Mouse (Mus musculus): ENCODE results near the gene Nucb1. TPM values are rescaled to one million over a fixed set of nuclear protein-coding genes. Genes with fewer than 3 reads are reported as not detected.
"Not testable (repeated sequence)": the region's sequence is repeated elsewhere in the genome, so short reads cannot be mapped to it uniquely, and the experiment has no call there.

The Nucb1 gene
- polyA plus RNA-seq, 1 experiment from 2014 or later, result 124 TPM

DNA sequence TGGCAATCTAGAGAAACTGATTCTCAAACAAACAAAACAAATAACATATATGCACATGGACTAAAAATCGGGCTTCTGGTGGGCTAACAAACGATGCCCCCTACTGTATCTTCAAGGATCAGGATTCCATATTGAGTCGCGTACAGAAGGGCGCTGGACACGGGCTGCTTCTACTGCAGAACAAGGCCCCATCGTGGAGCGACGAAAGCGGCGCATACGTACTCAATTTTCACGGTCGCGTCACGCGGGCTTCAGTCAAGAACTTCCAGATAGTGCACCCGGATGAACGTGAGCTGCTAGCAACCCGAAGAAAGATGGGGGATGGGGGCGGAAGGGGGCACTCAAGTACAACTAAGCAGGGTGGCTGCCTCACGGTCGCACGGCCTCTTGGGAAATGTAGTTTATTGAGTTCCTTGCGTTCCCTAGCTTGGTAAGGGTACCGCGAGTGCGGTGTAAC, 11.6 kb upstream of the Nucb1 start:
- Histone ChIP-seq H3K4me3 (ENCODE audit: low read depth, low read length) (peak overlapping the region; percentile 86), H3K27ac (ENCODE audit: low read length) (peak overlapping the region; percentile 90), H3K9me3 (replicated peaks; ENCODE audit: control insufficient read depth, low read length) (no peaks in the 10 kb centered on the region), H3K36me3 (ENCODE audit: control insufficient read depth, insufficient read depth) (peaks cover 28% of the 10 kb centered on the region), H3K4me1 (ENCODE audit: control insufficient read depth, low read depth, low read length) (peaks cover 21% of the 10 kb centered on the region), H3K27me3 (ENCODE audit: control insufficient read depth, insufficient read depth, low read depth, low read length) (no peaks in the 10 kb centered on the region), H3K4me2 (ENCODE audit: low read depth, low read length) (peak overlapping the region; percentile 68), H3K9ac (ENCODE audit: low read depth, low read length) (peak overlapping the region; percentile 96)
- WGBS (ENCODE audit: insufficient replicate concordance), result 0% methylated on average over 28 of the region's 28 CpGs
- ATAC-seq (ENCODE audit: low read depth), result no peak

GRCm38 (mm10) chr7:45520605-45521004, 10.4 kb upstream of the Nucb1 start:
- Histone ChIP-seq H3K9me3 (replicated peaks; ENCODE audit: control insufficient read depth, low read length) (no peaks in the 10 kb centered on the region), H3K4me3 (ENCODE audit: low read depth, low read length) (peak overlapping the region; percentile 86; the same call in 1 of the 2 replicates), H3K27me3 (ENCODE audit: control insufficient read depth, insufficient read depth, low read depth, low read length) (no peaks in the 10 kb centered on the region), H3K27ac (ENCODE audit: low read length) (no peak overlapping the region), H3K9ac (ENCODE audit: low read depth, low read length) (no peak overlapping the region), H3K4me2 (ENCODE audit: low read depth, low read length) (peak overlapping the region; percentile 68; the same call in 1 of the 2 replicates), H3K36me3 (ENCODE audit: control insufficient read depth, insufficient read depth) (peaks cover 28% of the 10 kb centered on the region), H3K4me1 (ENCODE audit: control insufficient read depth, low read depth, low read length) (peaks cover 31% of the 10 kb centered on the region)
- no peak for ATAC-seq (ENCODE audit: low read depth)
- 86% methylated on average over 7 of the region's 7 CpGs for WGBS (ENCODE audit: insufficient replicate concordance)

DNA sequence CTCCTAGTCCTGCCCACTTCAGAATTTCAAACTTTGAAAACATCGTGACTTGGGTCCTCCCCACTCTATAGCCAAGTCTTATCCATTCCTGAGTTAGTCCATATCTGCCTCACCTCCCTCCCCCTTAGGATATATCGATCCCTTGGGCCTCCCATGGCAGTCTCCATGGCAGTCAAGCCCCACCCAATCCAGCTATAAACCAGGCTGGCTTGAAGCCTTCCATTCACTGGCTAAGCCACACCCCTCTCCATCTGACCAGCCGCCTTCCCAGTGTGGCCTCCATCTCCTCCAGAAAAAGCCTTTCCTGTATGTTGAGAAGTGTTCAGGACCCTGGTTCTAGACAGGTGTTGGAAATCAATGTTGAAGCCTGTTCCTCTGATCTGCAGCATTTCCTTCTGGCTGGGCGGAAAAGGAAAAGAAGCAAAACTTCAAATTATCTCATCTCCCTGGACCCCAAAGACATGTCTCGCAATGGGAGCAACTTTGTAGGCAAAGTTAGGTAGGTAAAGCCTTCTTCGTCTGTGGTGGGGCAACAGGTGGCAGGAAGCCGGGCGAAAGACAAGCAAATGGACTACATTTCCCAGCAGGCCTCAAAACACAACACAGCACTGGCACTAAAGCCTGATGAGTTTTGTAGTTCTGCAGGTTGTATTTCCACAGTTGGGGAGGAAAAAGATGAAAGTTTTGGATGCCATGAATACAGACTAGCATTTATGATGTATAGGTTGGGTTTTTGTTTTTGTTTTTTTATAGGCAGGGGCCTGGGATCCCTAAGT, 9.3 kb upstream of the Nucb1 start:
- H3K4me3 ChIP-seq (ENCODE audit: low read depth, low read length), result no peak overlapping the region
- WGBS (ENCODE audit: insufficient replicate concordance), result 61% methylated on average over 8 of the region's 8 CpGs
- peaks cover 39% of the 10 kb centered on the region for H3K4me1 ChIP-seq (ENCODE audit: control insufficient read depth, low read depth, low read length)
- H3K9ac ChIP-seq (ENCODE audit: low read depth, low read length), result no peak overlapping the region
- no peaks in the 10 kb centered on the region for H3K27me3 ChIP-seq (ENCODE audit: control insufficient read depth, insufficient read depth, low read depth, low read length)
- 0 out of 2 replicates have a peak, but pooled peaks have one; percentile 12 for ATAC-seq (ENCODE audit: low read depth)
- peak overlapping the region; percentile 20; the same call in 1 of the 2 replicates for H3K27ac ChIP-seq (ENCODE audit: low read length)
- H3K36me3 ChIP-seq (ENCODE audit: control insufficient read depth, insufficient read depth), result peaks cover 27% of the 10 kb centered on the region
- H3K4me2 ChIP-seq (ENCODE audit: low read depth, low read length), result peak overlapping the region; percentile 4; the same call in 1 of the 2 replicates
- no peaks in the 10 kb centered on the region for H3K9me3 ChIP-seq (replicated peaks; ENCODE audit: control insufficient read depth, low read length)

GRCm38 (mm10) chr7:45518618-45519017, 8.4 kb upstream of the Nucb1 start:
- ATAC-seq (ENCODE audit: low read depth), result no peak
- 80% methylated on average over 16 of the region's 16 CpGs for WGBS (ENCODE audit: insufficient replicate concordance)
- Histone ChIP-seq H3K27ac (ENCODE audit: low read length) (no peak overlapping the region), H3K36me3 (ENCODE audit: control insufficient read depth, insufficient read depth) (peaks cover 22% of the 10 kb centered on the region), H3K9ac (ENCODE audit: low read depth, low read length) (no peak overlapping the region), H3K4me2 (ENCODE audit: low read depth, low read length) (no peak overlapping the region), H3K27me3 (ENCODE audit: control insufficient read depth, insufficient read depth, low read depth, low read length) (no peaks in the 10 kb centered on the region), H3K4me1 (ENCODE audit: control insufficient read depth, low read depth, low read length) (peaks cover 39% of the 10 kb centered on the region), H3K9me3 (replicated peaks; ENCODE audit: control insufficient read depth, low read length) (no peaks in the 10 kb centered on the region), H3K4me3 (ENCODE audit: low read depth, low read length) (no peak overlapping the region)

- H3K27me3 ChIP-seq (ENCODE audit: control insufficient read depth, insufficient read depth, low read depth, low read length); H3K4me2 ChIP-seq (ENCODE audit: low read depth, low read length); H3K36me3 ChIP-seq (ENCODE audit: control insufficient read depth, insufficient read depth); H3K9ac ChIP-seq (ENCODE audit: low read depth, low read length); H3K9me3 ChIP-seq (replicated peaks; ENCODE audit: control insufficient read depth, low read length); ATAC-seq (ENCODE audit: low read depth); H3K4me3 ChIP-seq (ENCODE audit: low read depth, low read length); H3K27ac ChIP-seq (ENCODE audit: low read length): not testable (repeated sequence)
- WGBS (ENCODE audit: insufficient replicate concordance), result 47% methylated on average over 5 of the region's 5 CpGs
- peaks cover 37% of the 10 kb centered on the region for H3K4me1 ChIP-seq (ENCODE audit: control insufficient read depth, low read depth, low read length)
Measured at GRCm38 (mm10) chr7:45516846-45517245, 6.6 kb upstream of the Nucb1 start.

DNA sequence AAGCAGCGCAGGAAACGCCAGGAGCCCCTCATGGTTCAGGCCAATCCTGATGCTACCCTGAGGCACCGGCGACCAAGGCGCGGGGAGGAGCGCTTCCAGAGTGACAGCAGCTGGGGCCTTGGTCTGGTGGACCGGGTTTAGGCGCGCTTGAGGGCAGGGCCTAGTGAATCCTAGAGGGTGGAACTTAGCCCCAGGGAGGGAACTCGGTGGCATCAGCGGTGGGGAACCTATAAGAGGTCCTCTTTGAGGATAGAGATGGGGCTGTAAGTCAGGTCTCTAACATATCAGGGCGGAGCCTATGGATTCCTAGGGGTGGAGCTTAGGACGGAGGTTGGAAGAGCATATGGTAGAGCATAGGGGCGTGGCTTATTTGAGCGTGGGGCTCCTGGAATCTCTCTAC, 5.2 kb upstream of the Nucb1 start:
- H3K4me1 ChIP-seq (ENCODE audit: control insufficient read depth, low read depth, low read length), result peaks cover 29% of the 10 kb centered on the region
- H3K9ac ChIP-seq (ENCODE audit: low read depth, low read length), result peak overlapping the region; percentile 47
- no peaks in the 10 kb centered on the region for H3K27me3 ChIP-seq (ENCODE audit: control insufficient read depth, insufficient read depth, low read depth, low read length)
- H3K27ac ChIP-seq (ENCODE audit: low read length), result peak overlapping the region; percentile 64
- no peaks in the 10 kb centered on the region for H3K36me3 ChIP-seq (ENCODE audit: control insufficient read depth, insufficient read depth)
- peak overlapping the region; percentile 38 for H3K4me3 ChIP-seq (ENCODE audit: low read depth, low read length)
- WGBS (ENCODE audit: insufficient replicate concordance), result 10% methylated on average over 16 of the region's 16 CpGs
- H3K4me2 ChIP-seq (ENCODE audit: low read depth, low read length), result peak overlapping the region; percentile 52
- ATAC-seq (ENCODE audit: low read depth), result peak; percentile 77
- no peaks in the 10 kb centered on the region for H3K9me3 ChIP-seq (replicated peaks; ENCODE audit: control insufficient read depth, low read length)

- Histone ChIP-seq H3K36me3 (ENCODE audit: control insufficient read depth, insufficient read depth) (no peaks in the 10 kb centered on the region), H3K4me3 (ENCODE audit: low read depth, low read length) (no peak overlapping the region), H3K27me3 (ENCODE audit: control insufficient read depth, insufficient read depth, low read depth, low read length) (no peaks in the 10 kb centered on the region), H3K27ac (ENCODE audit: low read length) (no peak overlapping the region), H3K9me3 (replicated peaks; ENCODE audit: control insufficient read depth, low read length) (no peaks in the 10 kb centered on the region), H3K4me1 (ENCODE audit: control insufficient read depth, low read depth, low read length) (peaks cover 27% of the 10 kb centered on the region), H3K9ac (ENCODE audit: low read depth, low read length) (no peak overlapping the region), H3K4me2 (ENCODE audit: low read depth, low read length) (no peak overlapping the region)
- WGBS (ENCODE audit: insufficient replicate concordance), result 76% methylated on average over 7 of the region's 7 CpGs
- ATAC-seq (ENCODE audit: low read depth), result no peak
Measured at GRCm38 (mm10) chr7:45514411-45514810, 4.2 kb upstream of the Nucb1 start.

- H3K9me3 ChIP-seq (replicated peaks; ENCODE audit: control insufficient read depth, low read length), result no peaks in the 10 kb centered on the region
- peaks cover 24% of the 10 kb centered on the region for H3K4me1 ChIP-seq (ENCODE audit: control insufficient read depth, low read depth, low read length)
- H3K27me3 ChIP-seq (ENCODE audit: control insufficient read depth, insufficient read depth, low read depth, low read length), result no peaks in the 10 kb centered on the region
- WGBS (ENCODE audit: insufficient replicate concordance), result 11% methylated on average over 19 of the region's 19 CpGs
- ATAC-seq (ENCODE audit: low read depth), result peak; percentile 18
- H3K4me3 ChIP-seq (ENCODE audit: low read depth, low read length), result peak overlapping the region; percentile 75
- H3K36me3 ChIP-seq (ENCODE audit: control insufficient read depth, insufficient read depth), result peaks cover 20% of the 10 kb centered on the region
- H3K27ac ChIP-seq (ENCODE audit: low read length), result peak overlapping the region; percentile 95
- peak overlapping the region; percentile 76 for H3K4me2 ChIP-seq (ENCODE audit: low read depth, low read length)
- H3K9ac ChIP-seq (ENCODE audit: low read depth, low read length), result peak overlapping the region; percentile 86
Measured at GRCm38 (mm10) chr7:45509181-45509882, 874 bp downstream of the Nucb1 start.

DNA sequence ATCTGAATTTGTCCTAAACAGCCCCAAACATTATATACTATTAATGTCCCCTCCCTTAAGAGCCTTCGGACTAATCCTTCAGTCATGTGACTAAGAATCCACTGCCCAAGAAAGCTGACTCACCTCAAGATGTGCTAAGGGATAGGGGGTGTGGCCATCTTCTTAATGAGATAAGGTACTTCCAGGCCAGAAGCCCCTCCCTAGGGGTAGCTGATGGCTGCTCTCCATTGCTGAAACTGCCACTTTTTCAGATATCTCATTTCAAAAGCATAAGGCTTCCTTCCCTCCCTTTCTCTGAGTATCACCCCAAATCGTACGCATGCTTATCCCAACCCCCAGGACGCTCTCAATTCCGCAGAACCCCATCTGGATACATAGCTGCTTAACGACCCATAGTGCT, 1.6 kb downstream of the Nucb1 start:
- Histone ChIP-seq H3K4me1 (ENCODE audit: control insufficient read depth, low read depth, low read length) (peaks cover 24% of the 10 kb centered on the region), H3K9ac (ENCODE audit: low read depth, low read length) (peak overlapping the region; percentile 86), H3K36me3 (ENCODE audit: control insufficient read depth, insufficient read depth) (peaks cover 20% of the 10 kb centered on the region), H3K27ac (ENCODE audit: low read length) (peak overlapping the region; percentile 95), H3K4me2 (ENCODE audit: low read depth, low read length) (peak overlapping the region; percentile 76), H3K9me3 (replicated peaks; ENCODE audit: control insufficient read depth, low read length) (no peaks in the 10 kb centered on the region), H3K27me3 (ENCODE audit: control insufficient read depth, insufficient read depth, low read depth, low read length) (no peaks in the 10 kb centered on the region), H3K4me3 (ENCODE audit: low read depth, low read length) (peak overlapping the region; percentile 75)
- ATAC-seq (ENCODE audit: low read depth), result peak; percentile 84
- 26% methylated on average over 6 of the region's 6 CpGs for WGBS (ENCODE audit: insufficient replicate concordance)

Data from liver, embryonic 16.5 days (tissue).